Mouse (Mus musculus): ENCODE measurements around the gene Cmss1. TPM values are rescaled to one million over a fixed set of nuclear protein-coding genes. Genes with fewer than 3 reads are reported as not detected.

Gene Cmss1
- polyA plus RNA-seq, 1 experiment from 2014 or later = 67.3 TPM

- no peak for DNase-seq (ENCODE audit: low spot score)
- WGBS = 72% methylated on average over 6 of the region's 6 CpGs
These were observed 74.6 kb downstream of the Cmss1 start for GRCm38 (mm10) chr16:57532081-57532493.

DNA sequence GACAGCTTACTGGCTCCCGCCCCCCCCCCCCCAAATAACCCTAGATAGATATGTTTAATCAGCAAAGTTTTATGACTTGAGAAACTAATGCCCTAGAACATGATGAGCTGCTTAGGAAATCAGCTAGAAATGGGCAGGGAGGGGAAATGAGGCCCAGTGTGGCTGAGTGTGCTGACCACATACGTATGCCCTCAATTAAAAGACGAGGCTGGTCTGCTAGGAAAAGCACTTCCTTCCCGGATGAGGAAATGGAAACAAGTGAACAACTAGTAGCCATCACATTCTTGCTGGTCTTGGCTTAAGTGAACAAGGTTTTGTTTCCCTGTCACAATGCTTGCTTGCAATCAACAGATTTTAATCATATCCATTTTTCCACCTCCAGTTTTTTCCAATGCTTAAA, 76.1 kb downstream of the Cmss1 start:
- 85% methylated on average over 4 of the region's 4 CpGs for WGBS
- Histone ChIP-seq H3K36me3 (no peaks in the 10 kb centered on the region), H3K4me3 (no peak overlapping the region), H3K27me3 (ENCODE audit: low read depth, poor library complexity, severe bottlenecking) (no peaks in the 10 kb centered on the region), H3K9me3 (replicated peaks) (no peaks in the 10 kb centered on the region), H3K27ac (replicated peaks) (no peak overlapping the region), H3K4me1 (no peaks in the 10 kb centered on the region)
- DNase-seq (ENCODE audit: low spot score) = no peak

More at GRCm38 (mm10) chr16:57532081-57532493, 74.6 kb downstream of the Cmss1 start:
- no peaks in the 10 kb centered on the region for H3K4me1 ChIP-seq
- H3K36me3 ChIP-seq = no peaks in the 10 kb centered on the region
- no peak overlapping the region for H3K27ac ChIP-seq (replicated peaks)
- no peaks in the 10 kb centered on the region for H3K27me3 ChIP-seq (ENCODE audit: low read depth, poor library complexity, severe bottlenecking)
- no peak overlapping the region for H3K4me3 ChIP-seq
- H3K9me3 ChIP-seq (replicated peaks) = no peaks in the 10 kb centered on the region

DNA sequence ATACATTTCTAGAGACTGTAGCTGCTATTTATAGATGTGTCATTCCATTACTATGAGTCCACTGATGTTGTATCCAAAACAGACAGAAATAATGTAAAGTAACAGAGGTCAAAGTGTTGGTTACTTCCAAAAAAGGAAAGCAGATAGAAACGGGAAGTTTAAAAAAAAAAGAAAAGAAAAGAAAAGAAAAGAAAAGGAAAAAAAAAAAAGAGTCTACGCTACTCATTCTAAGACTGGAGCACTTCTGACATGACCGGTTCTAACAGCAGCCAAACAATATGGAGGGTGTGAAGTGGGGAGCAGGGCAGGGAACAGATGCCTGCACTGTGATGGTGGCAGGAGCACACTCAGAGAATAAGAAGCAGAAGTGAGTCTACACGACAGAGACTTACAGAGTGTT, 78.2 kb downstream of the Cmss1 start:
- 78% methylated on average over 4 of the region's 4 CpGs for WGBS

GRCm38 (mm10) chr16:57526893-57527292, 79.8 kb downstream of the Cmss1 start:
- WGBS = 92% methylated on average over 7 of the region's 7 CpGs
- Histone ChIP-seq H3K27me3 (ENCODE audit: low read depth, poor library complexity, severe bottlenecking) (no peaks in the 10 kb centered on the region), H3K36me3 (no peaks in the 10 kb centered on the region), H3K4me1 (no peaks in the 10 kb centered on the region), H3K9me3 (replicated peaks) (no peaks in the 10 kb centered on the region), H3K27ac (replicated peaks) (no peak overlapping the region), H3K4me3 (no peak overlapping the region)
- no peak for DNase-seq (ENCODE audit: low spot score)

More for the DNA sequence above, 78.2 kb downstream of the Cmss1 start:
- DNase-seq (ENCODE audit: low spot score) = no peak
- H3K4me3 ChIP-seq = no peak overlapping the region
- no peak overlapping the region for H3K27ac ChIP-seq (replicated peaks)
- no peaks in the 10 kb centered on the region for H3K4me1 ChIP-seq
- no peaks in the 10 kb centered on the region for H3K27me3 ChIP-seq (ENCODE audit: low read depth, poor library complexity, severe bottlenecking)
- no peaks in the 10 kb centered on the region for H3K36me3 ChIP-seq
- no peaks in the 10 kb centered on the region for H3K9me3 ChIP-seq (replicated peaks)

- no peak for DNase-seq (ENCODE audit: low spot score)
- Histone ChIP-seq H3K9me3 (replicated peaks) (no peaks in the 10 kb centered on the region), H3K27me3 (ENCODE audit: low read depth, poor library complexity, severe bottlenecking) (no peaks in the 10 kb centered on the region), H3K4me3 (no peak overlapping the region), H3K4me1 (no peaks in the 10 kb centered on the region), H3K36me3 (no peaks in the 10 kb centered on the region), H3K27ac (replicated peaks) (no peak overlapping the region)
- WGBS = 90% methylated on average over 4 of the region's 4 CpGs
These were observed 81.2 kb downstream of the Cmss1 start for GRCm38 (mm10) chr16:57525476-57525875.

DNA sequence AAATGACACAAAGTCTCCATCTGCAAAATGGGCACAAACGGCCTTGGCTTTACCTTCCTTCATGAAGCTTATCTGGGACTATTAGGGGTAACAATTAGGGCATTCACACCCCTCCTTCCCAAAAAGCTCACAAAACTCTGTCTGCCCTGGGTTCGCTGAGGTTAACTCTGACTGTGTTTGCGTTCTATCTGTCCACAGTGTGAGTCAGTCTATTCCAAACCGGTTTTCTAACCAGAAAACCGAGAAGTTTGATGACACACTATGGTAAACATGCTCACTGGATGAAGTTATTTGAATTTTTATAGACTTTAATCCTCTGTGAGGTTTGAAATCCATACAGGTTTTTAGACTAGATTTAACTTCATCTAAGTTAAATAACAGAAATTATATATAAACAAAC, 81.6 kb downstream of the Cmss1 start:
- DNase-seq (ENCODE audit: low spot score) = no peak
- Histone ChIP-seq H3K4me1 (no peaks in the 10 kb centered on the region), H3K27me3 (ENCODE audit: low read depth, poor library complexity, severe bottlenecking) (no peaks in the 10 kb centered on the region), H3K9me3 (replicated peaks) (no peaks in the 10 kb centered on the region), H3K4me3 (no peak overlapping the region), H3K36me3 (no peaks in the 10 kb centered on the region), H3K27ac (replicated peaks) (no peak overlapping the region)
- WGBS = 92% methylated on average over 5 of the region's 5 CpGs

- Histone ChIP-seq H3K27me3 (ENCODE audit: low read depth, poor library complexity, severe bottlenecking) (no peaks in the 10 kb centered on the region), H3K9me3 (replicated peaks) (no peaks in the 10 kb centered on the region), H3K4me1 (0 out of 2 replicates have a peak, but pooled peaks cover 3% of the 10 kb centered on the region), H3K36me3 (no peaks in the 10 kb centered on the region), H3K4me3 (no peak overlapping the region), H3K27ac (replicated peaks) (no peak overlapping the region)
- no peak for DNase-seq (ENCODE audit: low spot score)
- 92% methylated on average over 10 of the region's 10 CpGs for WGBS
These were observed 91.0 kb downstream of the Cmss1 start for GRCm38 (mm10) chr16:57515636-57516035.

GRCm38 (mm10) chr16:57514371-57514770, 92.3 kb downstream of the Cmss1 start:
- no peak overlapping the region for H3K27ac ChIP-seq (replicated peaks)
- H3K36me3 ChIP-seq = no peaks in the 10 kb centered on the region
- 0 out of 2 replicates have a peak, but pooled peaks cover 3% of the 10 kb centered on the region for H3K4me1 ChIP-seq
- 76% methylated on average over 4 of the region's 4 CpGs for WGBS
- DNase-seq (ENCODE audit: low spot score) = no peak
- no peaks in the 10 kb centered on the region for H3K9me3 ChIP-seq (replicated peaks)
- H3K4me3 ChIP-seq = no peak overlapping the region
- H3K27me3 ChIP-seq (ENCODE audit: low read depth, poor library complexity, severe bottlenecking) = no peaks in the 10 kb centered on the region

DNA sequence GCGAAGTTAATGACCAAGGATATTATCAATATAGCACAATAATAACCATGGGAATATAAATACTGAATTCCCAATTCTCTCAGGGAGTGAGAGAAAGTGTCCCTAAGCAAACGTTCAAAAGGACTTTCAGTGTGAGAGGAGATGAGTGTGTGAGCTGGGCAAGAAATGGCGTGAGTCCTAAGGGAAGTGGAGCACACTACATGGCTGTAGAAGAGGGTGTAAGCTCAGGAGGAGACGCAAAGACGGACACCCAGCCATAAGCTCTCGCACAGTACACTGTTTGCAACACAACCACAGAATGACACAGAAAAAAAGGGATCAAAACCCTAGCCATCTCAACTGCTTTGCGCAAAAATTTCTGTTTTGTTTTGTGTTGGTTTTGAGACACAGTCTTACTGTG, 93.1 kb downstream of the Cmss1 start:
- no peaks in the 10 kb centered on the region for H3K27me3 ChIP-seq (ENCODE audit: low read depth, poor library complexity, severe bottlenecking)
- DNase-seq (ENCODE audit: low spot score) = no peak
- no peak overlapping the region for H3K4me3 ChIP-seq
- H3K27ac ChIP-seq (replicated peaks) = no peak overlapping the region
- 0 out of 2 replicates have a peak, but pooled peaks cover 3% of the 10 kb centered on the region for H3K4me1 ChIP-seq
- no peaks in the 10 kb centered on the region for H3K9me3 ChIP-seq (replicated peaks)
- H3K36me3 ChIP-seq = no peaks in the 10 kb centered on the region
- 89% methylated on average over 7 of the region's 7 CpGs for WGBS

DNA sequence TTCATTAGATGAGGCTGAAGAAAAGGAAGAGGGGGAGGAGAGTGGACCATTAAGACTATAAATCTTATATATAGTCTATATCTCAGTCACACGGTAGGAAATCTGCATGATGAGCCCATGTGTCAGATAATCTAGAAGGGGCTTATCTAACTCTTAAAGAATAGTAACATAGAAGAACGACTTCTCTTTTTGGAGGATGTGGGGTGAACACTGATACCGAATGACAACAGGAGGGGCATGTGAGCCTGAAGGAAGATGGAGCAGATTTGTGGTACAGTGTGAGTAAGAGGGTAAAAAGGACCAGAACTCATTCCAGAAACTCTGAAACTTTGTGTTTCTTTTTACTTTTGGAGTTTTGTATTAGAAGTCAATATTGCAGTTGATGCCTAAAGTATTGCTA, 97.6 kb downstream of the Cmss1 start:
- no peaks in the 10 kb centered on the region for H3K27me3 ChIP-seq (ENCODE audit: low read depth, poor library complexity, severe bottlenecking)
- H3K4me3 ChIP-seq = no peak overlapping the region
- 96% methylated on average over 3 of the region's 3 CpGs for WGBS
- no peak overlapping the region for H3K27ac ChIP-seq (replicated peaks)
- no peaks in the 10 kb centered on the region for H3K36me3 ChIP-seq
- no peak for DNase-seq (ENCODE audit: low spot score)
- no peaks in the 10 kb centered on the region for H3K9me3 ChIP-seq (replicated peaks)
- no peaks in the 10 kb centered on the region for H3K4me1 ChIP-seq

DNA sequence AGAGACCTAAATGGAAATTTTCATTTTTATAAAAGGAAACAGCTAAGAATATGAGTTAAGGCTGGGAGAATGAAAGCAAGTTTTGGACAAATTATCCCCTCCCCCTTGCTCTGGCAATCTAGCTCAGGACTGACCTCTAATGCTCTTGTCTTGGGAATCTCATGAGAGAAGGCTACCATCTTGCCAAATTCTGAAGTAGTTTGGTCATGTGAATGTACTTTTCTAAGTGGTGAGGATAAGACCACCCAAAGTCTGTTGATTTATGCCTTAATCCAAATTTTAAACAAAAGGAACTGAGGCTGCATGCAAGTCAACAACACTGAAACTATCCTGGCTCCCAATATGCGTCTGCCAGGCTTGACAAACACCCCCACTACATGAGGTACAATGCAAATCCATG, 98.3 kb downstream of the Cmss1 start:
- Histone ChIP-seq H3K4me3 (no peak overlapping the region), H3K27me3 (ENCODE audit: low read depth, poor library complexity, severe bottlenecking) (no peaks in the 10 kb centered on the region), H3K27ac (replicated peaks) (no peak overlapping the region), H3K4me1 (no peaks in the 10 kb centered on the region), H3K36me3 (no peaks in the 10 kb centered on the region), H3K9me3 (replicated peaks) (no peaks in the 10 kb centered on the region)
- 84% methylated on average over 1 of the region's 1 CpGs for WGBS
- no peak for DNase-seq (ENCODE audit: low spot score)

GRCm38 (mm10) chr16:57506133-57506532, 100.5 kb downstream of the Cmss1 start:
- peaks cover 6% of the 10 kb centered on the region for H3K4me1 ChIP-seq
- H3K4me3 ChIP-seq = no peak overlapping the region
- 85% methylated on average over 6 of the region's 6 CpGs for WGBS
- no peak overlapping the region for H3K27ac ChIP-seq (replicated peaks)
- DNase-seq (ENCODE audit: low spot score) = no peak
- no peaks in the 10 kb centered on the region for H3K36me3 ChIP-seq
- no peaks in the 10 kb centered on the region for H3K9me3 ChIP-seq (replicated peaks)
- no peaks in the 10 kb centered on the region for H3K27me3 ChIP-seq (ENCODE audit: low read depth, poor library complexity, severe bottlenecking)

GRCm38 (mm10) chr16:57504728-57505127, 101.9 kb downstream of the Cmss1 start:
- H3K4me3 ChIP-seq = no peak overlapping the region
- WGBS = 93% methylated on average over 4 of the region's 4 CpGs

DNA sequence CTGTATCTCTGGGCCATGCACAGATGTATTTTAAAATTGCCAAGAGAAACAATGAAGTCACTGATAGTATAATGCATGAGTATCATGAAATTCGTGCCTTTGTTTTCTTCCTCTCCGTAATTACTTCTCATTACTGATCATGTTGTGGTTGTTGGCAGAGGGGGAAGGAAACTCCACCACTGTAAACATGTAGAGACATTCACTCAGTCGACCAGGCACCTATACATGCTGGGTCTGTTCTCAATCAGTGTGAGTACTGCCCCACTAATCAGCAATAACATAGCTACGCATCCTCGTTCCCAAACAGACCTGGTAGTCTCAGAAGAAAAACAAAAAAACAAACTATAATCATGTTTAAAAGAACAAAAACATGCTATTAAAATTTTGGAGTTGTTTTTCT, 103.9 kb downstream of the Cmss1 start:
- Histone ChIP-seq H3K9me3 (replicated peaks) (no peaks in the 10 kb centered on the region), H3K4me3 (no peak overlapping the region), H3K36me3 (no peaks in the 10 kb centered on the region), H3K27ac (replicated peaks) (no peak overlapping the region), H3K4me1 (peaks cover 6% of the 10 kb centered on the region), H3K27me3 (ENCODE audit: low read depth, poor library complexity, severe bottlenecking) (no peaks in the 10 kb centered on the region)
- 81% methylated on average over 5 of the region's 5 CpGs for WGBS
- DNase-seq (ENCODE audit: low spot score) = no peak

More at GRCm38 (mm10) chr16:57504728-57505127, 101.9 kb downstream of the Cmss1 start:
- Histone ChIP-seq H3K27ac (replicated peaks) (no peak overlapping the region), H3K27me3 (ENCODE audit: low read depth, poor library complexity, severe bottlenecking) (no peaks in the 10 kb centered on the region), H3K9me3 (replicated peaks) (no peaks in the 10 kb centered on the region), H3K4me1 (peaks cover 6% of the 10 kb centered on the region), H3K36me3 (no peaks in the 10 kb centered on the region)
- DNase-seq (ENCODE audit: low spot score) = no peak

Data from midbrain, embryonic 10.5 days (tissue).